Mouse (Mus musculus): ENCODE results near the gene Tomm40.

DNA sequence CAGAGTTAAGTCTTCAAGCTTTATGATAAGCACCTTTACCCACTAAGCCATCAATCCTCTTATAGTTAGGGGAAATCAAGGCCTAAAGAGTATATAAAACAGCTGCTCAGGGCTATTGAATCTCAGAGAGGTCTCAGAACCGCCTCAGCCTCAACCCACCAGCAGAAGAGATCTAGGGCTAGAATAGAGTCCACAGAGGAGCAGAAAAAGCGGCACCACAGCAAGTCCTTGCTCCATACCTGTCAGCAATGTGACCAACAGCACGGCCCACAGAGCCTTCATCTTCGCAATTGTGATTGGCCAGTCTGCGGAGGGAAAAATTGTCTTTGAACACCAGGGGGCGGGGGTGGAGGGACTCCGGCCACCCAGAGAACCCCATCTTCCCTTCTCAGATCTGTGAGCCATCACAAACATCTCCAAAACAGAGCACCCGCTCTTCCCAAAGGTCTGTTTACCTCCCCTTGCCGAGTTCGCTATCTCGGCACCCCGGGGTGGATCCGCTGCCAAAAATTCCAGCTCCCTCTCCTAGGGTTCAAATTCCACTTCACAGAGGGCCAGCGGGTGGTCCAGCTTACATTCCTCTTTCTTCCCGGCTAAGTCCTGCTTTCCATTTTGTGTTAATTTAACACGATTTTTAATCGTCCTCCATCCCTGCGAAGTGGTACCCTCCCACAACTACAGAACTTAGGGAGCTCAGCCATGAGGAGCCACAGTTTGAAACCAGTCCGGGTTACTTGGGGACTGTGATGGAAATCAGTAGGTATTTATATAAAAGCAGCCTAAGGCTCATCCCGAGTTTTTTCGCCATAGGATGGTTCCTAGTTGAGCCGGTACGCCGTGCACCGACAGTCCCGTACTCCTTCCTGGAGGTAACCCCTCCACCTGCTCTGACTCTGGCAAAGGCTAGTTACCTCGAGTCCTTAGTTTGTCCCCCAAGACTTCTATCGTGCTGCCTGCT, 17.0 kb downstream of the Tomm40 start:
- TF ChIP-seq CTCF (IDR thresholded peaks at IDR 0.05; ENCODE audit: low read depth, low read length) (peak; percentile 64), POLR2A (IDR thresholded peaks at IDR 0.05; ENCODE audit: extremely low read depth, insufficient read depth, low read length) (peak; percentile 44; the same call in 1 of the 2 replicates)

Measured in liver, adult 2 months (tissue).